Mouse (Mus musculus) mesoderm, embryonic 11.5 days (tissue): Measurements from ENCODE around the gene Prdx6.

Experiments used
- DNase-seq: peaks from one replicate; pipeline ENCODE4 v3.0.0-alpha.2; 2012; ENCODE audit warnings: low read depth, low spot score

Gene Prdx6

GRCm38 (mm10) chr1:161250604-161251416 lies at the start of gene Prdx6:
TSS of gene Prdx6 (minus strand) at chr1:161251219.
- DNase-seq = peak; percentile 88

GRCm38 (mm10) chr1:161288256-161288655 lies 37.2 kb upstream of the Prdx6 start:
- no peak for DNase-seq

- DNase-seq = peak; percentile 65
Measured at GRCm38 (mm10) chr1:161286726-161287310, 35.8 kb upstream of the Prdx6 start.

GRCm38 (mm10) chr1:161281054-161281688 lies 30.2 kb upstream of the Prdx6 start:
- no peak for DNase-seq

GRCm38 (mm10) chr1:161279244-161279908 lies 28.4 kb upstream of the Prdx6 start:
- DNase-seq = no peak

- DNase-seq = no peak
Measured at GRCm38 (mm10) chr1:161273486-161273885, 22.5 kb upstream of the Prdx6 start.

GRCm38 (mm10) chr1:161271461-161271810 lies 20.4 kb upstream of the Prdx6 start:
- no peak for DNase-seq

- no peak for DNase-seq
Measured at GRCm38 (mm10) chr1:161270776-161271460, 19.9 kb upstream of the Prdx6 start.

GRCm38 (mm10) chr1:161269346-161269745 lies 18.3 kb upstream of the Prdx6 start:
- DNase-seq = no peak

GRCm38 (mm10) chr1:161268884-161269283 lies 17.9 kb upstream of the Prdx6 start:
- DNase-seq = no peak

GRCm38 (mm10) chr1:161268116-161268515 lies 17.1 kb upstream of the Prdx6 start:
- DNase-seq = no peak

- no peak for DNase-seq
Measured at GRCm38 (mm10) chr1:161264961-161265360, 13.9 kb upstream of the Prdx6 start.

- DNase-seq = no peak
Measured at GRCm38 (mm10) chr1:161263584-161263983, 12.6 kb upstream of the Prdx6 start.

GRCm38 (mm10) chr1:161262542-161262941 lies 11.5 kb upstream of the Prdx6 start:
- DNase-seq = no peak

- DNase-seq = no peak
Measured at GRCm38 (mm10) chr1:161260761-161261160, 9.7 kb upstream of the Prdx6 start.

GRCm38 (mm10) chr1:161259142-161259541 lies 8.1 kb upstream of the Prdx6 start:
- DNase-seq = no peak

GRCm38 (mm10) chr1:161258331-161258730 lies 7.3 kb upstream of the Prdx6 start:
- DNase-seq = no peak

- no peak for DNase-seq
Measured at GRCm38 (mm10) chr1:161256918-161257317, 5.9 kb upstream of the Prdx6 start.

- no peak for DNase-seq
Measured at GRCm38 (mm10) chr1:161254361-161254760, 3.3 kb upstream of the Prdx6 start.

- DNase-seq = no peak
Measured at GRCm38 (mm10) chr1:161252901-161253300, 1.9 kb upstream of the Prdx6 start.

GRCm38 (mm10) chr1:161252365-161252764 lies 1.3 kb upstream of the Prdx6 start:
- DNase-seq = no peak
